Mouse (Mus musculus): ENCODE data around the gene Hat1.

DNA sequence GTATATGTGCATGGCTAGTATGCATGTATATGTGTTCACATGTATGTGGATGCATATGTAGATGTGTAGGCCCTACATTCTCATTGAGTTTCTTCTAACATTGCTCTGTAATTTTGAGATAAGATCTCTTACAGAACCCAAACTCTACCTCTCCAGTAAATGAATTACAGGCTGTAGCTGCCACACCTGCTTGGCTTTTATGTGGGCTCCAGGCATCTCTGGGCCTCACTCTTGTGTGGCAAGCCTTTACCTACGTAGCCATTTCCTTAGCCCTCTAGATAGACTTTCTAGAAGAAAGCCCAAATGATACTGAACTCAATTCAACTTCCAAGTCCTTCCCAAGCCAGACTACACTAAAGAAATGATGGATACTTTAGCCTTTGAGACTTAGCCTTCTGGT, 28.6 kb upstream of the Hat1 start:
- TF ChIP-seq CTCF (IDR thresholded peaks at IDR 0.05), result no peak
- no peak for TF ChIP-seq EP300 (IDR thresholded peaks at IDR 0.05)
